Mouse (Mus musculus) olfactory bulb, adult 2 months (tissue): ENCODE measurements around the gene Fuca2. TPM values are rescaled to one million over a fixed set of nuclear protein-coding genes. Genes with fewer than 3 reads are reported as not detected.

Source experiments
- H3K27ac ChIP-seq: fragments of 200-500 bp; 2 replicates; pipeline ENCODE4 v1.5.1; 2012; ENCODE audit warnings: low read depth, low read length; ENCODE audit not compliant: insufficient read depth
- H3K4me1 ChIP-seq: fragments of 200-500 bp; 2 replicates; pipeline ENCODE4 v1.6.1; 2012; ENCODE audit warnings: low read length; ENCODE audit not compliant: control insufficient read depth, insufficient read depth
- H3K4me3 ChIP-seq: fragments of 200-500 bp; 2 replicates; pipeline ENCODE4 v1.5.1; 2012; ENCODE audit warnings: mild to moderate bottlenecking, low read depth, low read length, moderate library complexity; ENCODE audit not compliant: insufficient read depth
- CTCF ChIP-seq: fragments of 200-500 bp; IDR thresholded peaks from 2 replicates; pipeline ENCODE4 v1.5.1; 2012; ENCODE audit warnings: low read depth, mild to moderate bottlenecking, low read length, moderate library complexity; ENCODE audit not compliant: insufficient read depth
- POLR2A ChIP-seq: fragments of 200-500 bp; IDR thresholded peaks from 2 replicates; pipeline ENCODE4 v1.6.1; 2012; ENCODE audit warnings: mild to moderate bottlenecking, low read depth, low read length, moderate library complexity; ENCODE audit not compliant: insufficient read depth
- WGBS: fragments of 180-500 bp; shearing (Covaris S2); methylation state at CpG from one replicate; pipeline ENCODE4 v1.1.7; 2018; 5-methylcytosine and 5-hydroxymethylcytosine counted together
- polyA plus RNA-seq: library from polyadenylated mRNA; stranded (reverse); fragments of >200 nt; gene quantifications from 2 replicates; pipeline ENCODE4 v1.2.4, GENCODE M21; 2012; ENCODE audit warnings: low replicate concordance; ENCODE audit not compliant: missing spikeins, insufficient read depth, insufficient read length

Fuca2 gene
- polyA plus RNA-seq, 1 experiment, result not detected

DNA sequence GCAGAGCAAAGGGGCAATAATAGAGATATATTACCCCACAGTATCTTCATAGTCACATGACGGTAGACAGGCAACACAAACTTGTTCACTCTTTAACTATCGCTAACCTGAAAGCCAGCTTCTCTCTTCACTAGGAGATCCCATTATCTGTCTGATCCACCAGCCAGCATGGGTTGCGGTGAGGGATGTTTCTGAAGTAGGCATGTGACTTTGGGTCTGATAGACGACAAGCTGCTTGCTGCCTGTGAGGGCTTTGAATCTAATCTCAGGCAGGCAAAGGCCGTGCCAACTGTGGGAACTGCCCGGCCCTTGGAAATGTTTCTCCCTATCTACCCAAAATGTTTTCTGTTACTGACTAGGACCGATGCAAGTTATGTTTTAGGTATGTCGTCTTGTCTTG lies 3.0 kb downstream of the Fuca2 start:
- Histone ChIP-seq H3K4me3 (no peak overlapping the region), H3K27ac (no peak overlapping the region), H3K4me1 (peaks cover 7% of the 10 kb centered on the region; the same call in 1 of the 2 replicates)
- 81% methylated on average over 8 of the region's 8 CpGs for WGBS
- no peak for TF ChIP-seq POLR2A
- no peak for TF ChIP-seq CTCF

DNA sequence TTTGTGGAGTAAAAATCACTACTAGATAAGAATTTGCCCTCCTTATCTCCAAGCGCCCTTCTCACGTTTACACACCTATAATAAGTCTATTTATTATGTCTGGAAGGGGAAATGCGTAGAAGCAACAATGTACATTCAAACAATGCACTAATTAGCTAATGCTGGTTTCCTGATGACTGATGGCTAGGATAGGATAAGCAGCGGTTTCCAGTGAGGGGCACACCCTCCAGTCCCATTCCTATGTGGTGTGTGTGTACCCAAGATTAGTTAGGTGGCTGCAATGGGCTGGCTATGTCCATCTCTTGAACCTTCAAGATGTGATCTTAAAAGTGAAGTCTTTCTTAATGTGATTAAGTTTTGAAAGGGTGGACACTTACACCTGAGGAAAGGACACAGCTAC lies 22.5 kb downstream of the Fuca2 start:
- WGBS, result 90% methylated on average over 4 of the region's 4 CpGs
- TF ChIP-seq CTCF (no peak), POLR2A (no peak)

DNA sequence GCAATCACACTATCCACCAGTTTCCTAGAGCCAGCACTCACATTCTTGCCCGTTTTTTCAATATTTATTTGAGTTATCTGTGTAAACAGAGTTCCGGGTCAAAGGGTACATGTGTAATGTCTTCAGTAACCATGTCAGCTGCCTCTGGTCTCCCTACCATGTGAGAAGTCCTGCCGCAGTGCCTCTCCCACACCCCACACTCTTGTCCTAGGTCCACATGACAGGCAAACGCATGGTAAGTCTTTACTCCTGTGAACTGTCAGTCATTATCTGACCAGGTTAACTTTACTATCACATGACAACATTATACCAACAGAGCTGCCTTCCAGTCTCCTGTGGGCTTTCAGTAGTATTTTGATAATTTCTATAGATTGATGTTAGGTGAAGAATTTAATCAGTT lies 28.8 kb downstream of the Fuca2 start:
- Histone ChIP-seq H3K4me1 (no peaks in the 10 kb centered on the region), H3K27ac (no peak overlapping the region), H3K4me3 (no peak overlapping the region)
- WGBS, result 88% methylated on average over 4 of the region's 4 CpGs
- no peak for TF ChIP-seq POLR2A
- TF ChIP-seq CTCF, result no peak

More for the DNA sequence above, 22.5 kb downstream of the Fuca2 start:
- H3K4me1 ChIP-seq, result no peaks in the 10 kb centered on the region
- no peak overlapping the region for H3K4me3 ChIP-seq
- H3K27ac ChIP-seq, result no peak overlapping the region

DNA sequence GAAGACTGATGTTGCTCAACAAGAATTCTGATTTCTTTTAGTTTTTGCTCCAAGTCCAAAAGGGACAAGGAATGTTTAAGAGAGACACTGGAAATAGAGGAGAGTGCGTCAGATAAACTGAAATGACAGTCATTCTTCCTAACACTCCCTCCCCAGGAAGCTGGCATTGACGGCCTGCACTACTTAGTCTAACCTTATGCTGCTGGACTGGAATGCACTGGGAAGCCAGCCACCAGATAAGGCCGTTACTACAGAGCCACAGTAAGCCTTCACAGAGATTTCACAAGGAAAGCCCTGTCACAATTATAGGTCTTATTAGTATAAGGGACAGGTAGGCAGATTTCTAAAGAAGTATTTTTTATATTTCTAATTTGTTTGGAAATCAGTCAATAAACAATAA lies 35.4 kb downstream of the Fuca2 start:
- WGBS, result 90% methylated on average over 3 of the region's 3 CpGs
- no peaks in the 10 kb centered on the region for H3K4me1 ChIP-seq
- TF ChIP-seq POLR2A, result no peak
- H3K27ac ChIP-seq, result no peak overlapping the region
- H3K4me3 ChIP-seq, result no peak overlapping the region

DNA sequence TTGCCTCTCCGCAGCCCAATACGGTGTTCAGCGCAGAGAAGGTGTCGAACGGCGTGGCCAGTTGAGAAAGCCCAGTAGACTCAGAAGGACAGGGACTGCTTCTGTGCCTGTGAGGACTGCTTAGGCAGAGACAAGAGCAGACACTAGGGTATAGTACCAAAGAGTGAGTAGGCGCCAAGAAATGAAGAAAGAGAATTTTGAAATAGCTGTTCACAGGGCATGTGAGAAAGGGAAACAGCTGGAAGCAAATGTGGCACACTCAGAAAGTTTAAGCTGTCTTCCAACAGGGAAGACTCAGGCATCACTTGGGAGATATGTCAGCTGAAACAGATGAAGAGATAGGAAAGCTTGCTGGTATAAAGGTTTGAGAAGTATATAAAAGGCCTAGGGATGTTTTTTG lies 37.4 kb downstream of the Fuca2 start:
- no peak for TF ChIP-seq POLR2A
- TF ChIP-seq CTCF, result no peak
- Histone ChIP-seq H3K27ac (no peak overlapping the region), H3K4me1 (no peaks in the 10 kb centered on the region), H3K4me3 (no peak overlapping the region)
- WGBS, result 97% methylated on average over 7 of the region's 7 CpGs

DNA sequence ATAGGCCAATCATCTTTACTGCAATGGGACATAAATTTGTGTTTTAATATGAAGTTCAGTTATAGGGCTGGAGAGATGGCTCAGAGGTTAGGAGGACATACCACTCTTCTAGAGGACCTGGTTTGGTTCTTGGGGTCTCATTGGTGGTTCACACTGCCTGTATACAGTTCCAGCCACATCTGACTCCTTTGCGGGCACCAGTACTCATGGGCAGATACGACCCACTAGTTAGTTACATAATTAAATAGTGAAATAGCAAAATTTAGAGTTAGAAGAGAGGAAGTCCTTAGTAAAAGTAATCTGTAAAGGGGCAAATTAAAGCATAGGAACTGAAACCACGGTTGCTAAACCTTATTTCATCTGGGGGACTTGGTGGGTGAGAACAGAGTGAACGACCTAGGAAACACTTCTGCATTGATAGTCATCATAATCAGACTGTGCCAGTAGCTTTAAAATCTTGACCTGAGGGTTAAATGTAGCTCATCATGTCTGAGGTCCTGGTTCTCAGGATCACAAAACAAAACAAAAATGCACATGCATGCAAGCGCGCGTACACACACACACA lies 40.5 kb downstream of the Fuca2 start:
- TF ChIP-seq CTCF (no peak), POLR2A (no peak)
- Histone ChIP-seq H3K4me1 (no peaks in the 10 kb centered on the region), H3K27ac (no peak overlapping the region), H3K4me3 (no peak overlapping the region)
- WGBS, result 94% methylated on average over 7 of the region's 7 CpGs

DNA sequence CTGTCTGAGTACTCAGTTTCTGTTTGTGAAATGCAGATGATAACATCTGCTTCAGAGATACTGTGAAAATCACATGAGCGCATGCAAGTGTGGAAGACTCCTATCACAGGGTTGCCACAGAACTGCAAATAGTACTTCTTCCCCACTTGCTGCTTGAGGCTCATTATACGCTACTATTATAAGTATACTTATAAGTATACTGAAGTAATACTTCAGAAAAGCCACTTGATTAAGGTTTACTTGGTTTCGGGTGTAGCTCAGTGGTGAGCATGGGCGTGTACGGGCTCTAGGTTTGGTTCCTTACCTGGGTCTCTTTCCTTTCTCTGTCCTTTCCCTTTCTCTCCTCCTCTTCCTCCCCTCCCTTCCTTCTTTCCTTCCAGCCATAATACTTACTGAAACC lies 42.4 kb downstream of the Fuca2 start:
- no peaks in the 10 kb centered on the region for H3K4me1 ChIP-seq
- TF ChIP-seq CTCF, result no peak
- no peak for TF ChIP-seq POLR2A
- H3K27ac ChIP-seq, result no peak overlapping the region
- H3K4me3 ChIP-seq, result no peak overlapping the region
- 94% methylated on average over 5 of the region's 5 CpGs for WGBS

DNA sequence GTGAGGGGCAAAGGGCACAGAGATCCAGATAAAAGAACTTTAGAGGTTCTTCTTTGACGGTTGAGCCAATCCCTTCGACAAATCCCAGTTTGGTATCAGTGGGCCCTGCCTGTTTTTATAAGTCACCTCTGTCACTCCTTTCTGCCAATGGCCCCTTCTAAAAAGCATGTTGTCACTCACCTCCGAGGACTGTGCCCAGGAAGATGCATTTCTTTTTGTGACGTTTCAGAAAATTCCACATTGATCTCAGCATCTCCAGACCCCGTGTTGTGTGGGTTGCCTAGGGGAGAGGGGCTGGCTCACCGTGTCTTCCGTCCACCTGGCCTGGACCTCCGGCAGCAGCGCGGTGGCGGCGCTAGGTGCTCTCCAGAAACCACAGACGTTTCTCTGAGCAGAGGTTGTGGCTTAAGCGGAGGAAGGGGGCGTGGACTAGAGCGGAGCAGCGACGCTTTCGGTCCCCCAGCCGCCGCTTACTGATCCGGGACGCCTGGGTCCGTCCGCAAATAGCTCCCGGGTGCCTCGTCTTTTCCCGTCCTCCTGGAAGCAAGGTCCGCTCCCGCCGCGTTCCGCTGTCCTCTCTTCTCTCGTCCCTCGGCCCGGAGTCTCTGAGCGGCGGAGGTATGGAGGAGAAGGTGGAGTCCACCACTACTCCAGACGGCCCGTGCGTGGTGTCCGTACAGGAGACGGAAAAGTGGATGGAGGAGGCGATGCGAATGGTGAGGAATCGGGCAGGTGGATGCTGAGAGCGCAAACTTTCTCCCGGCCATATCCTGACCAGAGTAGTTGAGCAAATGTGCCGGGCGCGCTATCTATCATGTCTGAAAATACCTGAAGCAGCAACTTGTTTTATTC lies 53.5 kb downstream of the Fuca2 start, which contains the start of the genes Adat2 and Pex3:
Adat2 (plus strand) TSS at position 249 of the 852 bp plus-strand sequence.
Pex3 (minus strand) TSS at position 497 of the 852 bp plus-strand sequence.
- 0 out of 2 replicates have a peak, but pooled peaks cover 2% of the 10 kb centered on the region for H3K4me1 ChIP-seq
- under 1% methylated on average over 51 of the region's 51 CpGs for WGBS
- peak within 1 kb of the TSS; percentile 22; the same call in 1 of the 2 replicates for H3K27ac ChIP-seq
- TF ChIP-seq CTCF (no peak), POLR2A (peak; percentile 76)
- peak within 1 kb of the TSS; percentile 69 for H3K4me3 ChIP-seq

DNA sequence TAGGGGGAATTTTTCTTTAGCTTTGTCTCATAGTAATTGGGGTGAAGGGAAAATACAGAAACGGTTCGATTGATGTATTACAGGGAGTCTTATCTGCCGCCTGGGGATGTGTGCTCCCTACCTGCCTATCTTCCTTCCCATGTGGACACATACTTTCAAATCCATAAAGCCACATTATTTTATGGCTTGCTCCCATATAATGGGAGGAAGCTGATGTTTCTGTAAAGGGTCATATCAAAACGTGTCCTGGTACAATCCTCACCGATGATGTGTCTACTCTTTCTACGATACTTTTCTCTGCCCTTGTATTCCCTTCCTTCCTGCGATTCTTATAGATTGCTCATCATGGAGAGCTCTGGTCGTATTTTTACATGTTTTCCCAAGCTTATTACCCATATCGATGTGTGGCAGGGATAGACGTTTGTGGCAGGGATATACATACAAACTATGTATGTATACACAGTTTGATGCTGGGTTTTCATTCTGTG lies 54.2 kb downstream of the Fuca2 start:
- WGBS, result 11% methylated on average over 10 of the region's 10 CpGs
- H3K27ac ChIP-seq, result no peak overlapping the region
- TF ChIP-seq POLR2A (no peak), CTCF (no peak)
- peak overlapping the region; percentile 69 for H3K4me3 ChIP-seq
- 0 out of 2 replicates have a peak, but pooled peaks cover 2% of the 10 kb centered on the region for H3K4me1 ChIP-seq
